Mouse (Mus musculus) C2C12 (cell line): ENCODE data around the gene Tmem233. TPM values are rescaled to one million over a fixed set of nuclear protein-coding genes. Genes with fewer than 3 reads are reported as not detected.

Experiments
- H3K27me3 ChIP-seq: one replicate; pipeline ENCODE4 v1.6.1; 2011; ENCODE audit not compliant: control insufficient read depth, insufficient read depth, insufficient read length
- H3K36me3 ChIP-seq: one replicate; pipeline ENCODE4 v1.6.1; 2011; ENCODE audit not compliant: control insufficient read depth, insufficient read depth
- H3K4me3 ChIP-seq: one replicate; pipeline ENCODE4 v1.5.1; 2011; ENCODE audit warnings: mild to moderate bottlenecking, control low read depth; ENCODE audit not compliant: poor library complexity, insufficient read depth, severe bottlenecking
- H3K79me2 ChIP-seq: one replicate; pipeline ENCODE4 v1.6.1; 2011; ENCODE audit not compliant: control insufficient read depth, insufficient read depth
- H3K79me3 ChIP-seq: one replicate; pipeline ENCODE4 v1.6.1; 2011; ENCODE audit warnings: low read depth, control low read depth
- H3ac ChIP-seq: one replicate; pipeline ENCODE3; 2011; ENCODE audit warnings: low read depth; ENCODE audit not compliant: control insufficient read depth, insufficient read length
- CEBPB ChIP-seq: IDR thresholded peaks from one replicate; pipeline ENCODE4 v1.6.1; 2011; ENCODE audit warnings: low read depth, mild to moderate bottlenecking, control low read depth, moderate library complexity
- CTCF ChIP-seq: IDR thresholded peaks from one replicate; pipeline ENCODE4 v1.5.1; 2011; ENCODE audit not compliant: control insufficient read depth, insufficient read depth, insufficient read length
- FOSL1 ChIP-seq: IDR thresholded peaks from one replicate; pipeline ENCODE4 v1.8.0; 2011; ENCODE audit warnings: mild to moderate bottlenecking, low read length; ENCODE audit not compliant: poor library complexity, insufficient read depth, severe bottlenecking
- MAX ChIP-seq: IDR thresholded peaks from one replicate; pipeline ENCODE4 v1.6.1; 2011; ENCODE audit warnings: mild to moderate bottlenecking, control low read depth
- MYOD1 ChIP-seq: IDR thresholded peaks from one replicate; pipeline ENCODE4 v1.6.1; 2011; ENCODE audit warnings: low read depth; ENCODE audit not compliant: control insufficient read depth, insufficient read length
- MYOG ChIP-seq: IDR thresholded peaks from one replicate; pipeline ENCODE4 v1.6.1; 2011; ENCODE audit not compliant: control insufficient read depth, insufficient read length; ENCODE audit errors: extremely low read depth
- USF1 ChIP-seq: IDR thresholded peaks from one replicate; pipeline ENCODE4 v1.6.1; 2011; ENCODE audit warnings: low read depth, mild to moderate bottlenecking, control low read depth, moderate library complexity
- polyA plus RNA-seq: library from polyadenylated mRNA; unstranded; fragments of >200 nt; fragmentation: generic; extraction: Trizol; gene quantifications from one replicate; pipeline ENCODE4 v1.2.1, GENCODE M21; 2012; ENCODE audit warnings: missing spikeins

Tmem233 gene
- polyA plus RNA-seq, 1 experiment = not detected

GRCm38 (mm10) chr5:116084231-116084630, 1.2 kb upstream of the Tmem233 start:
- Histone ChIP-seq H3K27me3 (peaks cover 9% of the 10 kb centered on the region), H3K36me3 (no peaks in the 10 kb centered on the region), H3K79me2 (no peaks in the 10 kb centered on the region), H3ac (no peak overlapping the region), H3K4me3 (no peak overlapping the region), H3K79me3 (no peaks in the 10 kb centered on the region)
- TF ChIP-seq FOSL1 = no peak
- TF ChIP-seq MAX = no peak
- TF ChIP-seq MYOG = no peak
- no peak for TF ChIP-seq USF1
- no peak for TF ChIP-seq MYOD1

- Histone ChIP-seq H3K79me2 (no peaks in the 10 kb centered on the region), H3K27me3 (peaks cover 9% of the 10 kb centered on the region), H3ac (no peak overlapping the region), H3K4me3 (no peak overlapping the region), H3K79me3 (no peaks in the 10 kb centered on the region), H3K36me3 (no peaks in the 10 kb centered on the region)
- TF ChIP-seq MYOD1 (no peak), CTCF (no peak), MAX (no peak), FOSL1 (no peak)
Observed at GRCm38 (mm10) chr5:116082241-116082900, 673 bp downstream of the Tmem233 start.

- Histone ChIP-seq H3K27me3 (peaks cover 9% of the 10 kb centered on the region), H3K36me3 (no peaks in the 10 kb centered on the region)
Observed at GRCm38 (mm10) chr5:116081616-116082015, 1.4 kb downstream of the Tmem233 start.

GRCm38 (mm10) chr5:116080736-116081135, 2.3 kb downstream of the Tmem233 start:
- Histone ChIP-seq H3K4me3 (no peak overlapping the region), H3ac (no peak overlapping the region), H3K79me2 (no peaks in the 10 kb centered on the region), H3K36me3 (no peaks in the 10 kb centered on the region), H3K27me3 (peaks cover 9% of the 10 kb centered on the region), H3K79me3 (no peaks in the 10 kb centered on the region)
- TF ChIP-seq CEBPB = no peak

More at GRCm38 (mm10) chr5:116081616-116082015, 1.4 kb downstream of the Tmem233 start:
- no peaks in the 10 kb centered on the region for H3K79me2 ChIP-seq
- TF ChIP-seq MYOG = no peak
- TF ChIP-seq MAX = no peak
- TF ChIP-seq CTCF = no peak
- TF ChIP-seq CEBPB = no peak
- no peak for TF ChIP-seq USF1
- TF ChIP-seq FOSL1 = no peak
- no peak for TF ChIP-seq MYOD1
- no peaks in the 10 kb centered on the region for H3K79me3 ChIP-seq
- no peak overlapping the region for H3K4me3 ChIP-seq
- no peak overlapping the region for H3ac ChIP-seq

GRCm38 (mm10) chr5:116069618-116070017, 13.4 kb downstream of the Tmem233 start:
- Histone ChIP-seq H3K4me3 (no peak overlapping the region), H3K79me3 (no peaks in the 10 kb centered on the region), H3ac (no peak overlapping the region), H3K79me2 (no peaks in the 10 kb centered on the region), H3K27me3 (no peaks in the 10 kb centered on the region), H3K36me3 (no peaks in the 10 kb centered on the region)
- TF ChIP-seq FOSL1 (no peak), USF1 (no peak), MYOG (no peak), MYOD1 (no peak), CTCF (no peak), MAX (no peak), CEBPB (no peak)

- peaks cover 5% of the 10 kb centered on the region for H3K27me3 ChIP-seq
- TF ChIP-seq MYOG (no peak), FOSL1 (no peak), USF1 (no peak), MAX (no peak), CTCF (no peak), MYOD1 (no peak), CEBPB (no peak)
- no peak overlapping the region for H3ac ChIP-seq
- no peaks in the 10 kb centered on the region for H3K36me3 ChIP-seq
- H3K4me3 ChIP-seq = no peak overlapping the region
- no peaks in the 10 kb centered on the region for H3K79me3 ChIP-seq
- no peaks in the 10 kb centered on the region for H3K79me2 ChIP-seq
Observed at GRCm38 (mm10) chr5:116052826-116053225, 30.2 kb downstream of the Tmem233 start.
